Mouse (Mus musculus): ENCODE results near the gene Tmem63c.

Tmem63c gene

DNA sequence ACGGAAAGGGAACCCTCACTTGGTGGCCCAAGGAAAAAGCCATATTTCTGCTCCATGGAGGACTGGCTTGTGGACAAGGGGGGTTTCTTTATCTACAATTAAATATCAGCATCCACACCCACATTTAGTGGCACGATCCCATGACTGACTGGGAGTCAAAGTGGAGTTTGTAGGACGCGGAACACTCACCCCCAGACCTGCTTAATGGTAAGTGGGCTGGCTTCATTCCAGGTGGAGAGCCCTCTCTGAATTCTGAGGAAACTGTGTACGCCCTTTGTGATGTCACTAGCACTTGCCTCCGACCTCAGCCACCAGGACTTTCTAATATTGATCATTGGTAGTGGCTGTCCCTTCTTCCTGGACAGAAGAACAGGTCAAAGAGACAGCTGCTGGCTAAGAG lies at the start of gene Tmem63c:
Gene Tmem63c (plus strand): TSS at position 301 of the 400 bp plus-strand sequence.
- no peak for DNase-seq (ENCODE audit: low spot score in 2 of 2)

DNA sequence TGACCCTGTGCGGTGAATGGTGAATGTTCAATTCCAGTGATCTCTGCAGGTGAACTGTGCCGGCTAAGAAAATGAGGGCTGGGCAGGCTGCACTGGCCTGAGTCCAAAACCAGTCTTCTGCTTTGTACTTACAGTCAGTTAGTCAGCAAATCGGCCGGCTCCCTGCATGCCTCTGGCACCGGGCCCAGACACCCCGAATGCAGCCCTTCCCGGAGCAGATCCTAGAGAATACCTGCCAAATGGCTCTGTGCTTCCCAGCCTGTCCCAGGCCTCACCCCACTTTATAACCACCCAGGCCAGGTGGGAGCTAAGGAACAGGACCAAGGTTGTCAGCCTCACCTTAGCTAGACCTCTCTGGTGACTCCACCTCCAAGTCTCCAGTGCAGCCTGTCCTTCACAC lies 47.9 kb upstream of the Tmem63c start:
- peak in 1 of 2 experiments; percentile 67 for DNase-seq (ENCODE audit: low spot score in 2 of 2)

DNA sequence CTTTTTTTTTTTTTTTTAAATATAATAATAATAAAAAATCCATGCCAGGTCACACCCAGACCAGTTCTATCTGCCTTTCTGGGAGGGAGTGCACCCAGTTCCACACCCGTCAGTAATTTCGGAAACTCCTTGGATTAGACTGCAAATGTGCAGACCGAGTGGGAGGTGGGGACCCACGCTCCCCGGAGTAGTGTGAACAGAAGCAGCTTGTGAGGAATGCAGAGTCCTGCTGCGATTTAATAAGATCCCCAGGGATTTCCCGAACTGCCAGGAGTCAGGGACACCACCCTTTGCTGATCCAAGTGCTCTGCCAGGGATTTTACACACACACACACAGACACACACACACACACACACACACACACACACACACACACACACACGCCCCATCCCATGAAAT lies 47.4 kb upstream of the Tmem63c start:
- DNase-seq (ENCODE audit: low spot score in 2 of 2), result peak; percentile 69 to 84

DNA sequence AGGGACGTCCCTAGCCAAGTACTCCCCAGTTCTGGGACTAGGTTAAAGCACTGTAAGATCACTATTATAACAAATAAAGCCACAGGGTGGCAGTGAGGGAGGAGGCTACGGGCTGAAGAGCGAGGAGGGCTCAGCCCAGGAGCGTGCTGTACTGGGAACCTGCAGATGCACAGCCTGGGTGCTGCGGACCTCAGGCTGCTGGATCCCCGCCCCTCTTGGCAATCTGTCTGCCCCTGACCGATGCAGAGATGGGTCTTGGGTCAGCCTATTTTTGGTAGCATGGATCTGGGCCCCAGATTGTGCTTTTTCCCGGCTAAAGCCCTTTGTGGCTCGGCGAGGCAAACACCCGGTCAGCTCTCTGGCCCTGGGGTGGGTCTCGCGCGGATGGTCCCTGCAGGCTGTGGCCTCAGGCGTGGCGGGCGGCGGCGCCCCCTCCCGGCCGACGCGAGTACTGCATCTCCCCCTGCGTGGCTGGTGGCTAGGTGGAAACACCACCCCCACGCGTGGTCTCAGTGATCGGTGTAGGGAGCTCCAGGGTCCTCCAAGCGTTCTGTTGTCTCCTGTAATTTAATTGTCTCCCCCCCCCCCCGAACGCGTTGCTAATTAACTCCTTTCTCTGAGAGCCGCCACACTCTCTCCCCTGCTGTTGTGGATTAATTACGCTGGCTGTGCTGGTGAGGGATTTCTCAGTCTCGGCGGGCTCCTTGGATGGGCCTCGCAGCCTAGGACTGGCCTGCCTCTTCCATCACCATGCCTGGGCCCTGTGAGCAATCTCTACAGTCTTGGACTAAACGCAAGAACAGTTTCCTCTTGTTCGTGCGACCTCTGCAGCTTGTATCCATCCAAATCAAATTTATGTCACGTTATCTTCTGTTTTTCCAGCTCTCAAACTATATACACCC lies 46.5 kb upstream of the Tmem63c start:
- peak; percentile 44 to 55 for DNase-seq (ENCODE audit: low spot score in 2 of 2)

DNA sequence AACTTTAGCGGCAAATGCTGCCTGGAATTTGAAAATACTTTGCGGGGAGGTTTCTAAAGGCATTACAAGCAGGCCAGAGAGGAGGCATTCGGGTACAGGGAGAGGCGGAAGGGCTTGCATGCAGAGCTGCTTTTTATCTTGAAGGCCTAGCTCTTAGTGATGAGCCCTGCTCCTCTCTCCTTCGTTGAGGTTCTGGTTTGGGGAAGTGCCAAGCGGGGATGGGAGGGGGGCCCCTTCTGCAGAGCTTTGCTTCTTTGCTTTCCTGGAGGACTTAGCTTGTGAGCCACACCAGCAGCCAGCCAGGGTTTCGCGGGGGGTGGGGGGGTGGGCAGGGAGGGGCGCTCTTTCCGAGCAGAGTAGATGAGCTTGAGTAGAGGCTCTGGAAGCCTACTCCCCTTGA lies 45.4 kb upstream of the Tmem63c start:
- DNase-seq (ENCODE audit: low spot score in 2 of 2), result no peak

DNA sequence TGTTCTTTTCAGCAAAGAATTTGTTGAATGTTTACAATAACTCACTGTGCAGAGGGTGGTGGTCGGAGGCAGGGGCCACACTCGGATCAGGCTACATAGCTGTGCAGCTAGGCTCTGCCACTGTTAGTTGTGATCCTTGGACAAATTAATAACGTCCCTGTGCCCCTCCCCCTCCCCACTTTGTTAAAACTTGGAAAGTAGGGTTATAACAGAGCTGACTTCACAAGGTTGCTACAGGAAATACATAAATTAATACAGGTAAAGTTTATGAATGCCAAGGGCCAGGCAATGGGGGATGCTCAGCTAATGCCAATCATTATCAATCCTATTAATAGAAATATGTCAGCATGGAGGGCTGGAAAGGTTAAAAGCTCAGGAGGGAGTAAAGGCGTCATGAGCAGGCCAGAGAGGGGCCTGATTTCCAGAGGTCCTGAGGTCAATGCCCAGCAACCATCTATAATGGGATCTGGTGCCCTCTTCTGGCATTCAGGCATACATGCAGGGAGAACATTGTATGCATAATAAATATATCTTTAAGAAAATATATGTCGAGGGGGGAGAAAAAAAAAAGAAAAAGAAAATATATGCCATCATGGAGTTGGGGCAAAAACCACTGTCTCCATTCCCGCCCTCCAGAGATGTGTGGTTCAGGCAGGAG lies 44.5 kb upstream of the Tmem63c start:
- no peak for DNase-seq (ENCODE audit: low spot score in 2 of 2)

DNA sequence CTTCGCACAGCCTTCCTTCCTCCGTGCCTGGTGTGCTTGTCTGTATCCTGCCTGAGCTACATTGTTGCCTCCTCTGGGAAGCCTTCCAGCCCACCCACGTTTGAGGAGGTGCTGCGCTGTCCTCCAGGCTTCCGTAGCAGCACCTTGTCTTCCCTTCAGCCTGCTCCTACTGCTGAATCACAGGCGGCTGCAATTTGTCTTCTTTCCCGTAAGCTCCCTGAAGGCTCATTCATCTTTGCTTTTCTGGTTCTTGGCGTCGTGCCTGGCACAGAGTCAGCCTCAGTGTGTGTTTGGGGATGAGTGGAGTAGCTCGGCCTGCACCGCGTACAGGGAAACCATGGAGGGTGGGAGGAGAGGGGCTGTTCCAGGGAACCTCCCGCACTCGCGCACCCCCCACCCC lies 43.3 kb upstream of the Tmem63c start:
- DNase-seq (ENCODE audit: low spot score in 2 of 2), result peak; percentile 80 to 84

DNA sequence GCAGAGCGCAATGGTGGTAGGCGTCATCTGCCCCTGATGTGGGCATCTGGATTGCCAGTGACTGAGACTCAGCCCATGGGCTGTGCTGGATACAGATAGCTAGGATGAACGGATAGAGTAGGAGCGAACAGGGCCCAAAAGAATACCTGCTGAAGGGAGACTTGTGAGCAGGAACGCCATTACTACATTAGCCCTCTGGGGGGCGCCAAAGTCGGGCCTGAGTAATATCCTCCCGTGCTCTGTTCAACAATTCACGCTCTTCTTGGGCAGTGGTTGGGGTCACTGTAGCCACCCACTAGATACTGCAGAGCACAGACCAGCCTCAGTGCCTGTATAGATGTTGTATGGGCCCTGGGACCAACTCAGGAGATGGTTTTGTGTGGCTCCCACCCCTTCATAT lies 40.0 kb upstream of the Tmem63c start:
- DNase-seq (ENCODE audit: low spot score in 2 of 2), result no peak

DNA sequence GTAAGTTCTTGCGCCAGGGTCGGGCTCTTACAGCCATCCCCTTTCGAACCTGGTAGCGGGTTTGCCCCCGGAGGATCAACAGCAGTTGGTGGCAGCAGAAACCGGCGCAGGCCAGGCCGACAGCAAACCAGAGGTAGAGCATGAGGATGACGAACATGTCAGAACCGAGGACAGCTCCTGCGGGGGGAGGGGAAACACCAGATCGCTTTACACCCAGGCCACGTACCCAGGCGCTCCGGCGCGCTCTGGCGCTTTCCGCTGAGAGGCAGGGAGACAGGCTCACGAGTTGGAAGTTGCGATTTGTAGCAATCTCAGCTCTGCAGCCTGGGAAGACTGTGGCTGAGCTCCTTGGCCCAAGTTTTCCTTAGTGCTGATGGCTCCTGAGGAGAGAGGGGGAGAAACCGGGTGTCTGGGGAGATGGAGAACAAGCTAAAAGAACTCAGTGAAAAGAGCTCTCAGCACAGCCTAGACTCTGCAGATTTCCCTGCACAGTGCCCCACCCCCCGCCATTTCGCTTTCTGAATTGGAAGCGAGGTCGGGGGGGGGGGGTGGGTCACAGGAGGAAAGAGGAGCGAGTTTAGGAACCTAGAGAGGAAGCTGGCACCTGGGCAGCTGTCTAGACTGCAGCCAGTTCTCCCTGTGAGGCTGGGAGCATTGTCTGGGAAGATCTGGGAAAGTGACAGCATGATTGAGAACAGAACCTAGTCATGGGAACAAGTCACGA lies 37.5 kb upstream of the Tmem63c start:
- DNase-seq (ENCODE audit: low spot score in 2 of 2), result peak; percentile 36 to 46

DNA sequence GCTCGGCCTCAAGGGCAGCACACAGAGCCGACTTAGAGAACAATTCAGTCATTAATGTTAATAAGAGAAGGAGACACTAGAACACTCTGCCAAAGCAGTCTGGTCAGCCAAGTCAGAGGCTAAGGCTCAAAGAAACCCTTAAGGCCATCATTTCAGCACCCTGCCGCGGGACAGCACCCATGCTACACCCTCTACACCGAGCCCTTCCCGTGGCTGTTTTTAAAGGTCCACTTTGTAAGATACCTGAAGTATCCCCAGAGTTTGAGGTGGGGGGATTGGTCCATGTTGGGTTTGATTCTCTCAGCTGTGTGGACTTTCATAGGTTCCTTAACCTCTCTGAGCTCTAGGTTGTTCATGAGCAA lies 37.0 kb upstream of the Tmem63c start:
- no peak for DNase-seq (ENCODE audit: low spot score in 2 of 2)

DNA sequence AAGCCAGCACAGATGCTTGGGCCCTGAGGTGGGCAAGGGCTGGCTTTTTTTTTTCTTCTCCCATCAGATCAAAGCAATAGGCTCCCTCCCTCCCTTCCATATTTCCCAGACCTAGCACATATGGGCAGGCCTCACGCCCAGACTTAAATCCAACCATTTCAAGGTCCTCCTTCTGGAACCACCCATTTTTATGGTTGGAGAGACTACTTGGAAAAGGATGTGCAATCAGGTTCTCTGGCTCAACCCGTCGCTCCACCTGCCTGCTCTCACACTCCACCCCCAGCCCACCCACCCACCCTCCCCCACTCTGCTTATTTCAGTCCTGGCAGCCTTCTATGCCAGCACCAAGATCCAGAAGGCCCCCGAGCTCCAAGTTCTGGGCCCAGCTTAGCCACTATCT lies 34.6 kb upstream of the Tmem63c start:
- DNase-seq (ENCODE audit: low spot score in 2 of 2), result no peak

DNA sequence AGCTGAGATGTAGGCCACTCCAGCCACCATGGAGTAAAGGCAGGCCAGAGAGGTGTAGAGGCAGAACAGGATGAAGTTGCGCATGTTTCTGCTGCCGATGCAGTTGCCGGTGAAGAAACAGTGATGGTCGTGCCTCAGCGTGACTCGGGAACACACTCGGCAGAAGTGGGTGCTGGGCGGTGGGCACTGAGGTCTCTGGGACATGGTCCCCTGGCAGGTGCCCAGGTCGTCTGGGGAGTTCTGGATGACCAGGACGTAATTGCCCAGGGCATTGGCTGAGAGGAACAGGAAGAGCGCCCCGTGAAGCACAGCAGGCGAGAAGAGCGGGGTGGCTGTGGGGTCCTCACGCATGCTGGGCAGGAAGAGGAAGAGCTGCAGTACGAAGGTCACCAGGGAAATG lies 32.9 kb upstream of the Tmem63c start:
- DNase-seq (ENCODE audit: low spot score in 2 of 2), result no peak

DNA sequence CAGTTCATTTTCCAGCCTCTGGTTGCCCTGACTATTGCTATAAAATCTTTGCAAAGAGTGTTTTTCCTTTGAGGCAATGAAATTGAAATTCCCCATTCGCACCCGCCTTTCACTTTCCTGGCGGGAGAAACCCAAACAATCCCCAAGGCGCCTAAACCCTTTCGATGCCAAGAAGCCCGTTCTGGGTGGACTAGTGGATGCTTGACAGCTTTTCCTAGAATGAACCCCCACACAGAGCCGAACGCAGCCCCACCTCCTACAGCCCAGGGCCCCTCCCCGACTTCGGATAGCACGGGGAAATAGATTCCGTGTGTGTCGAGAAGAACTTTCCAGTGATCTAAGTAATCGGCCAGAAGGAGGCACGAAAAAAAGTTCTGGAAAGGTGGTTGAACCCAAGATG lies 31.8 kb upstream of the Tmem63c start:
- no peak for DNase-seq (ENCODE audit: low spot score in 2 of 2)

DNA sequence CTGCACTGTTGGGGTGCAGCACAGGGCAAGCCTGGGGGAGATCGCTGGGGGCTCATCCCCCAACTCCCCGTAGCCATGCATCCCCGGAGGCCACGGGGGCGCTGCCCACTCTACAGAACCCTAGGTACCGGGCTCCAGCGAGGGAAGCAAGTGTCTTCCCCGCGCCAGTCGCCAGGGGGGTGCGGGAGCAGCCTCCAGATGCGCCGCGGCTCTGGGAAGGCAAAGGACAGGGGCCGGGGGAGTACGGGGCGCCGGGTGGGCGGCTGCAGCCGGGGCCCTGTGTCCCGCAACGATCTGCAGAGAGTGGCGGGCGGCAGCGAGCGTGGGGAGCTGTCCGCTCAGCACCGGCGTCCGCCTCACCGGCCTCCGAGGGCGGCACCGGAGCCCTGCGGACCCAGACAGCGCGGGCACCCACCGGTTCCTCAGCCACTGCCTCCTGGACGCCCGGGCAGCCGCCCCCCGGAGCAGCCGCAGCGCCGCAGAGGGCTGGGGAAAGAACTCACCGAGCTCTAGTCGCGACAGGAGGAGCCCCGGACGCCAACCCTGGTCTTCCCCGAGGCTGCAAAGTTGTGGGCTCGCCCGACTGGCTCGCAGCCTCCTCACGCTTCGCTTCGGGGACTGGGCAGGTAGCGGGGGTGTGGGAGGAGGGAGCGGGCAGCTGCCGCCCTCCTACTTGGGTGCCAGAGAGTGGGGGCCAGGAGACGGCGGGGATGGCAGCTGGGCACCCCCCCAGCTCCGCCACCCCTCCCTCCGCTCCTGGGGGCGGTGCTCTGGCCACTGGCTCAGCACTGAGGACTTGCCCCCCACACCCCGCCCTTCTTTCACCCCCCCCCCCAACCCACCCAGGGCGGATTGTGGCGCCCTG lies 31.0 kb upstream of the Tmem63c start, which contains the start of gene Zdhhc22:
Gene Zdhhc22 (minus strand): TSS at position 541 of the 865 bp plus-strand sequence.
- DNase-seq (ENCODE audit: low spot score in 2 of 2), result no peak

DNA sequence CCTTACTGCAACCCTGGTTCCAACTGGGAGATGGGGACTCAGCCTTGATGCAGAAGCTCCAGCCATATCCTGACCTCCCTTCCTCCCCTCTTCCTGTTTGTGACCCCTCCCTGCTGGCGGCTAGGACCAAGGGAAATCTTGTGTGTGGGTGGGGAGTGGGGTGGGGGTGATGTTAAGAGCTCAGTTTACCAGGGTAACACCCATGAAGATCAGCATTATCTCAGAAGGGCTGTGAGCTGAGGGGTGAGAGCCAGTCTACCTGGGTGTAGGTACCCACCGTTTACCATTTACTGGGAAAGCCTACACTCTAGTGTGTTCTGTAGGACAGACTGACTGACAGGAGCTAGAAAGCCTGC lies 30.4 kb upstream of the Tmem63c start:
- no peak for DNase-seq (ENCODE audit: low spot score in 2 of 2)

DNA sequence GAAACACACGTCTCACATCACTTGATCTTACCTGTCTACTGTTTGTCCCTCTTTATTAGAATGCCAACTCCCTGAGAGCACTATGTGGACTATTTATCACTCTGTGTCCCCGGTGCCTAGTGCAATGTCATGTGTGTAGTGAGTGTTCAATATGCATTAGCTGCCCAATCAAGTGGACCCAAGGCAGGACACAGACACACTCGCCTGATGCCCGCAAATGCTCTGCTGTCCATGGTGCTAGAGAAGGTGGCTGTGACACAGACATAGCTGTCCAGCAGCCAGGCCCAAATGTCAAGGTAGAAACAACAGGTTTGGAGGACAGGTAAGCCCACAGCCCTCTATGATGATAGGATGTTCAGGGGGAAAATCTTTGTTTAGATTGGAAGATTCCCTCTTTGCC lies 27.0 kb upstream of the Tmem63c start:
- no peak for DNase-seq (ENCODE audit: low spot score in 2 of 2)

DNA sequence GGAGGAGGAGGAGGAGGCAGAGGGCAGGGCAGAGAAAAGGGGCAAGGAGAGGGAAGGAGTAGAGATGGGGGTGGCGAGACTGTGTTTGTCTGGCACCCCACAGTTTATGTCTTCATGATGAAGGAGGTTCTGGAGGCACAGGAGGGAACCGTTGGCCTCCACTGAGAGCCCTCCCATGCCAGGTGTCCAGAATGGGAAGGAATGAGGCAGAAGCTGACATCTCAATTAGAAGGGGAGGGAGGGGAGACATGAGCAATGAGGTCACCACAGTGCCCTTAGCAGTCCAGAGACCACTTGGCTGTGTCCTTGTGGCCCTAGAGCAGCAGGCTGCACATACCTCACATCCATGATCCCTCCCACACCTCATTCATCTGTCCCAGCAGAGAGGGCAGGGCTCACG lies 26.4 kb upstream of the Tmem63c start:
- no peak for DNase-seq (ENCODE audit: low spot score in 2 of 2)

DNA sequence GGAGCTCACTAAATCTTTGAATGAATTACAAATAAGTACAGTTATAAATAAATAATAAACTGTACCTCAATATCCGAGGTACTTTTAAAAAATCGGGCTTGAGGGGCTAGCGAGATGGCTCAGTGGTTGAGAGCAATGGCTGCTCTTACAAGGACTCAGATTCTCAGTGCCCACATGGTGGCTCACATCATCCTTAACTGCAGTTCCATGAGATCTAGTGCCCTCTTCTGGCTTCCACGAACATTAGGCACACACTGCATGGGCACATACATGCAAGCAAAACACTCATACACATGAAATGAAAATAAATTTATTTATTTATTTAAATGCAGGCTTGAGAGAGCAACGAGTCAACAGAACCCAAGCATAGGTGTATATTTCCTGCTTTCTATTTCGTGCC lies 25.2 kb upstream of the Tmem63c start:
- no peak for DNase-seq (ENCODE audit: low spot score in 2 of 2)

DNA sequence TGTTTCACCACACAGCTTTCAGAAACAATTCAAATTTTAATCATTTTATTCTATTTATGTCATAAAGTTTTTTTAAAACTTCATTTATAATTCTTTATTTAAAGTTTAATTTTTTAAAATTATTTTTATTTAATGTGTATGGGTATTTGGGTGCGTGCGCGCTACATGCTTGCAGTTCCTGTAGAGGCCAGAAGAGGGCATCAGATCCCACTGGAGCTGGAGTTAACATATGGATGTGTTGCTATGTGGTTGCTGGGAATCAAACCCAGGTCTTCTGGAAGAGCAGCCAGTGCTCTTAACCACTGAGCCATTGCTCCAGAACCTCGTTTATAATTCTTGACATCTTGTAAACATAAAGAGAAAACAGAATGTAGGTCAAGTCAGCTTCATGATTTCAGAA lies 22.4 kb upstream of the Tmem63c start:
- DNase-seq (ENCODE audit: low spot score in 2 of 2), result no peak

DNA sequence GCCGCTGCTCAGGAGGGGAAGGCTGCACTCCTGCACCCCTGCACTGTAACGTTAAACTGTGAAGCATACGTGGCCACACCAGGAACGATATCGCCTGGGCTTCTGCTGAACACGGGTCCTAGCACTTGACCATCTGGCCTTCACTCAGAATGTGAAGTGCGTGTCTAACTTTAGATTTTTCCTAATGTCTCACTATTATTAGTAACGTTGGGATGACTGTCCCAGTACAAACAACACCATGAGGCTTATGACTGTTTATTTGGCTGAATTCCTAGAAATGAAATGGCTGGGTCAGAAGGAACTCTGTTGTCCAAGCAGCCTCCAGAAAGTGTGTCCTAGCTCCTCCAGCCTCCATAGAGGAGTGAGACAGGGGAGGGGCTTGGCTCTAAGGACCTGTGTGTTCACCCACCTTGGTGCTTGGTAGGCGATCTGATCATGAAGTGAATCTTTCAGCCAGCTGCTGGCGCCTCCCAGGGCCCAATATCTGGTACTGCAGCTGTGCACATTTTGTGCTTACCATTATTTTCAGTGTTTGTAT lies 21.8 kb upstream of the Tmem63c start:
- no peak for DNase-seq (ENCODE audit: low spot score in 2 of 2)

DNA sequence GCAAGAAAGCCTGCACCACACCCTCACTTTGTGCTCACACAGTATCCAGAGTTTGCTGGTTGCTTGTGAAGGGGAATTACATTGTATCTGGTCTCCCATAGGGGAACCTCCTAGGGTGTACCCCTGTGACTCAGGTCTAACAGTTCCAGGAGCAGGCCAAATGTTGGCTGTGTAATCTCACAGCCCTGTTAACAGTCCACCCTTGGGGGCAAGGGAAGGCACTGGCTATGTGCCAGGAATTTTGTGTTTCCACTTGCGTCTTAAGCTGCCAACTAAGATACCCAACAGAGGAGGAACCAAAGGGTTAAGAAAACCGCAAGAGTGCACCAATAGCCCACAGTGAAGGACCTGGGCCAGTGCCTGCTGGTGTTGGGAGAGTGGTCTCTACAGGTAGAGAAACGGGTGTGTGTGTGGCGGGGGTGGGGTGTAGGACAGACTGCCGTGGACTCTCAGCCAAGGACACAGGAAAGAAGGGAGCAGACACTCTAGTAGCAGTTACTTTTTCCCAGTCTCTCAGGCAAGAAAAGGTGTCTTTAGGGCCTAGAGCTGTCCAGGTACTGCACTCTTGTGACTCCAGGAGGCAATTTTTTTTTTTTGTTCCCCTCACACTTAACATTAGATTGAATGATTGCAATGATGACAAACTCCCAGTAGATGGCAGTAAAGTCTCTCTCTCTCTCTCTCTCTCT lies 20.8 kb upstream of the Tmem63c start:
- DNase-seq (ENCODE audit: low spot score in 2 of 2), result no peak

All from right cerebral cortex, postnatal 36 days (tissue).